Mouse (Mus musculus) embryonic facial prominence, embryonic 11.5 days (tissue): ENCODE measurements around the gene Phf11a. TPM values are rescaled to one million over a fixed set of nuclear protein-coding genes. Genes with fewer than 3 reads are reported as not detected.
"Not testable (repeated sequence)": the region's sequence is repeated elsewhere in the genome, so short reads cannot be mapped to it uniquely, and the experiment has no call there.

ENCODE experiments used
- ATAC-seq: fragments of 200-750 bp; cut with Nextera tagmentation; replicated peaks from 2 replicates; pipeline ENCODE4 v1.8.0; 2017; ENCODE audit warnings: low read depth; ENCODE audit not compliant: insufficient number of reproducible peaks, low FRiP score, low TSS enrichment
- DNase-seq: peaks from one replicate; pipeline ENCODE4 v3.0.0-alpha.2; 2015; ENCODE audit warnings: low spot score
- H3K27ac ChIP-seq: fragments of 300-500 bp; sonication (generic); replicated peaks from 2 replicates; pipeline ENCODE4 v1.5.1; 2014; ENCODE audit warnings: mild to moderate bottlenecking, low read depth, low read length, control low read depth
- H3K27me3 ChIP-seq: fragments of 300-500 bp; sonication (generic); 2 replicates; pipeline ENCODE4 v1.6.1; 2014; ENCODE audit warnings: mild to moderate bottlenecking, low read length, moderate library complexity, mixed read lengths; ENCODE audit not compliant: control insufficient read depth, insufficient read depth
- H3K36me3 ChIP-seq: fragments of 300-500 bp; sonication (generic); replicated peaks from 2 replicates; pipeline ENCODE4 v1.6.1; 2014; ENCODE audit warnings: low read depth, mild to moderate bottlenecking, low read length, moderate library complexity, mixed read lengths; ENCODE audit not compliant: control insufficient read depth, insufficient read depth
- H3K4me1 ChIP-seq: fragments of 300-500 bp; sonication (generic); 2 replicates; pipeline ENCODE4 v1.6.1; 2014; ENCODE audit warnings: low read length, mixed read lengths; ENCODE audit not compliant: control insufficient read depth, insufficient read depth
- H3K4me2 ChIP-seq: fragments of 300-500 bp; sonication (generic); 2 replicates; pipeline ENCODE4 v1.6.1; 2014; ENCODE audit warnings: low read depth, mild to moderate bottlenecking, control low read depth, low read length, moderate library complexity
- H3K4me3 ChIP-seq: fragments of 300-500 bp; sonication (generic); 2 replicates; pipeline ENCODE4 v1.5.1; 2014; ENCODE audit warnings: low read depth, low read length, control low read depth
- H3K9ac ChIP-seq: fragments of 300-500 bp; sonication (generic); replicated peaks from 2 replicates; pipeline ENCODE4 v1.6.1; 2014; ENCODE audit warnings: mild to moderate bottlenecking, control low read depth, low read length
- H3K9me3 ChIP-seq: fragments of 300-500 bp; sonication (generic); replicated peaks from 2 replicates; pipeline ENCODE4 v1.6.1; 2016; ENCODE audit warnings: mild to moderate bottlenecking, low read length, inconsistent platforms, mixed read lengths; ENCODE audit not compliant: control insufficient read depth
- WGBS: fragments of 180-500 bp; shearing (Covaris S2); extraction: QIAGEN DNeasy Blood & Tissue Kit; methylation state at CpG from one replicate; pipeline ENCODE4 v1.1.7; 2014; 5-methylcytosine and 5-hydroxymethylcytosine counted together
- polyA plus RNA-seq: library from polyadenylated mRNA; unstranded; fragments of >200 nt; fragmentation: Nextera tagmentation; extraction: Ambion mirVana; gene quantifications from 2 replicates; pipeline ENCODE4 v1.2.1, GENCODE M21; 2014

The Phf11a gene
- polyA plus RNA-seq, 1 experiment from 2014 or later = not detected

DNA sequence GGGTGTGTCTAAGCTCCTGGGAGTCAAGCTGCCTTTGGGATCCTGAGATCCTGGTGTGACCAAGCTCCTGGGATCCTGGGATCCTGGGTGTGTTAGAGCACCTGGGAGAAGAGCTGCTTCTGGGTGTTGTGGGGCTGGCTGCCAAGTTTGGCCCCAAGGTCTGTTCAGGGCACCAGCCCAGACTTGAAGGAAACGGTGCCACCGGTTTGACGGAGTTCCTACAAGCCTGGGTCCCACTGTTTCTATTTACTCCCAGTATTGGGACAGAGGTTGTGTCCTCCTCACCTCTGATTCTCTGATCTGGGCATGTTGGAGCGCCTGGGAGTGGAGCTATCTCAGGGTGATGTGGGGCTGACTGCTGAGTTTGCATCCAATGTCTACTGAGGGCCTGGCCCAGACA lies 22.4 kb downstream of the Phf11a start:
- H3K27ac ChIP-seq, H3K9me3 ChIP-seq, H3K4me3 ChIP-seq, ATAC-seq, H3K9ac ChIP-seq, H3K27me3 ChIP-seq, DNase-seq, H3K4me2 ChIP-seq, H3K36me3 ChIP-seq, H3K4me1 ChIP-seq: not testable (repeated sequence)
- 100% methylated on average over 4 of the region's 4 CpGs for WGBS

GRCm38 (mm10) chr14:59260056-59260455 lies 37.3 kb downstream of the Phf11a start, which contains the start of gene Gm6904:
Gm6904 (minus strand) TSS chr14:59260216.
- Histone ChIP-seq H3K9me3 (no peaks in the 10 kb centered on the region), H3K4me2 (no peak within 1 kb of the TSS), H3K4me3 (no peak within 1 kb of the TSS), H3K27me3 (no peaks in the 10 kb centered on the region), H3K9ac (no peak within 1 kb of the TSS), H3K27ac (no peak within 1 kb of the TSS), H3K36me3 (no peaks in the 10 kb centered on the region), H3K4me1 (no peaks in the 10 kb centered on the region)
- WGBS = 70% methylated on average over 3 of the region's 3 CpGs
- DNase-seq (no peak), ATAC-seq (no peak)

- H3K36me3 ChIP-seq, DNase-seq, ATAC-seq, H3K9ac ChIP-seq, H3K4me3 ChIP-seq, H3K4me2 ChIP-seq, H3K27ac ChIP-seq, H3K27me3 ChIP-seq, H3K9me3 ChIP-seq, H3K4me1 ChIP-seq: not testable (repeated sequence)
- 77% methylated on average over 1 of the region's 1 CpGs for WGBS
Measured at GRCm38 (mm10) chr14:59255861-59256260, 41.5 kb downstream of the Phf11a start.

DNA sequence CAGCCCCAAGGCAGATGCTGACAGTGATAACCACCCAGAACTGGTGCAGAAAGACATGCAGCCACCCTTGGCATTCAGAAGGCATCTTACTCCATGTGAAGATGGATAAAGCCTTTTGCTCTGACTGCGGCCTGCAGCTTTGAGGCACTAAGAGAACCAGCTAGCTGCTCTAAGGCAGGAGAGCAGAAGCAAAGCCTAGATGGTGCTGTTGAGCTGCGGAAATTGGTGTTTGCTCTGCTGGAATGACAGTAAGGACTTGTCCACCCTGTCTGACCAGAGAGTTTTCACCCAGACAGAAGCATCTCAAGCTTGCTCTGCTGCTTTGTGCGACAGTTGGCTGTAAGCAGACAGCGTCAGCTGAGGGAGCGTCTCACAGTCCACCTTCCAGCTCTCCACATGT lies 47.0 kb downstream of the Phf11a start:
- not testable (repeated sequence) for H3K36me3 ChIP-seq, H3K9me3 ChIP-seq, H3K27me3 ChIP-seq, H3K27ac ChIP-seq, ATAC-seq, H3K4me3 ChIP-seq, H3K4me1 ChIP-seq, H3K9ac ChIP-seq, H3K4me2 ChIP-seq
- DNase-seq = peak; percentile 22
- WGBS = 58% methylated on average over 5 of the region's 5 CpGs

GRCm38 (mm10) chr14:59233635-59234034 lies 63.7 kb downstream of the Phf11a start:
- Histone ChIP-seq H3K4me3 (no peak overlapping the region), H3K4me1 (no peaks in the 10 kb centered on the region), H3K9ac (no peak overlapping the region), H3K27ac (no peak overlapping the region), H3K36me3 (peaks cover 13% of the 10 kb centered on the region), H3K27me3 (no peaks in the 10 kb centered on the region), H3K4me2 (no peak overlapping the region), H3K9me3 (no peaks in the 10 kb centered on the region)
- DNase-seq (no peak), ATAC-seq (no peak)
- WGBS = 93% methylated on average over 9 of the region's 9 CpGs

- ATAC-seq = no peak
- 71% methylated on average over 5 of the region's 5 CpGs for WGBS
- peaks cover 13% of the 10 kb centered on the region for H3K36me3 ChIP-seq
Measured at GRCm38 (mm10) chr14:59232003-59232402, 65.3 kb downstream of the Phf11a start.

DNA sequence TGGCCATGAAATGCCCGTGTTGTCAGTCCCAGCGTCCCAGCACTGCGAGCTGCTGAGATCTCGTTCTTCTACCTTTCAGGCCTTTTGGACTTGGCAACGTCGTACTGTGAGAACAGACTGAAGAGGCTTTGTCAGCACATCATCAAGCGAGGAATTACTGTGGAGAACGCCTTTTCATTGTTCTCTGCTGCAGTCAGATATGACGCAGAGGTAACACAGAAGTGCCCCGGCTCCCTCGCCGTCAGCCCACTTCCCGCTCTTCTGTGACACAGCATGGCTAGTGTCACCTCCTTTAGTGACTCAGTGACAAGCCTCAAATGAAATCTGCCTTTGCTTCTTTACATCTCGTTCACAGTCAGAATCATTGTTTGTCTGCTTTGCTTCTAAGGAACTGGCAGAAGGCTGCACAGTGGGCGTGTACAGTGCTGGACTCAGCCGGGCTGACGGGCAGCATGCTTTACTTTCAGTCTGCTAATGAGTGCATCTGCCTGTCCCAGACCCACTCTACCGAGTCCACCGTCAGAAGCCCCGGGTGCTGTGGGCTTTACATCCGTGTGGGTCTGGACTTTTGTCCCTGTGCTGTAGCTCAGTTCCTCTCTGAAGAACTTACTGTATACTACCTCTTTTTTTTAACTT lies 66.9 kb downstream of the Phf11a start:
- H3K4me2 ChIP-seq = no peak overlapping the region
- H3K27me3 ChIP-seq = no peaks in the 10 kb centered on the region
- no peak overlapping the region for H3K27ac ChIP-seq
- no peak overlapping the region for H3K9ac ChIP-seq
- H3K36me3 ChIP-seq = peaks cover 8% of the 10 kb centered on the region
- no peak overlapping the region for H3K4me3 ChIP-seq
- ATAC-seq = no peak
- no peak for DNase-seq
- 93% methylated on average over 21 of the region's 21 CpGs for WGBS
- H3K4me1 ChIP-seq = no peaks in the 10 kb centered on the region
- no peaks in the 10 kb centered on the region for H3K9me3 ChIP-seq

More at GRCm38 (mm10) chr14:59232003-59232402, 65.3 kb downstream of the Phf11a start:
- Histone ChIP-seq H3K27ac (no peak overlapping the region), H3K4me2 (no peak overlapping the region), H3K4me3 (no peak overlapping the region), H3K27me3 (no peaks in the 10 kb centered on the region), H3K9me3 (no peaks in the 10 kb centered on the region), H3K4me1 (no peaks in the 10 kb centered on the region), H3K9ac (no peak overlapping the region)
- DNase-seq = no peak

DNA sequence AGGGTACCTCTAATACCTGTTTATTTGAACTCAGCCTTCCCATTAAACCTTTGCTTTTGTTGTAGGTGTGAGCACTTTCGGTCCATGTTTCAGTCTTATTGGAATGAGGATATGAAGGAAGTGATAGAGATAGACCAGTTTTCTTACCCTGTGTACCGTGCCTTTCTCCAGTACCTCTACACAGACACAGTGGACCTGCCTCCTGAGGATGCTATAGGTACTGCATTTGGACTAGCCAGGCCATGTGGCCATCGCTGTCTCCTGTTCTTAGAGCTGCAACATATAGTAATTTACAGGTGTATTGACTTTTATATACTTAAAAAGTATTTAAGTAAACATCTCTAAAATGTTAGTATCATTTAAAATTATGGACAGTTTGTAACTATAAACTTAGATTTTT lies 67.5 kb downstream of the Phf11a start:
- Histone ChIP-seq H3K4me2 (no peak overlapping the region), H3K4me3 (no peak overlapping the region), H3K4me1 (no peaks in the 10 kb centered on the region), H3K27ac (no peak overlapping the region), H3K36me3 (peaks cover 7% of the 10 kb centered on the region), H3K9ac (no peak overlapping the region), H3K27me3 (no peaks in the 10 kb centered on the region), H3K9me3 (no peaks in the 10 kb centered on the region)
- ATAC-seq (no peak), DNase-seq (no peak)
- 93% methylated on average over 3 of the region's 3 CpGs for WGBS
